Mouse (Mus musculus): ENCODE results near the gene Traf2.

Gene Traf2

GRCm38 (mm10) chr2:25498622-25499478, 47.9 kb downstream of the Traf2 start:
- no peak for DNase-seq (ENCODE audit: low spot score in 2 of 2)

DNA sequence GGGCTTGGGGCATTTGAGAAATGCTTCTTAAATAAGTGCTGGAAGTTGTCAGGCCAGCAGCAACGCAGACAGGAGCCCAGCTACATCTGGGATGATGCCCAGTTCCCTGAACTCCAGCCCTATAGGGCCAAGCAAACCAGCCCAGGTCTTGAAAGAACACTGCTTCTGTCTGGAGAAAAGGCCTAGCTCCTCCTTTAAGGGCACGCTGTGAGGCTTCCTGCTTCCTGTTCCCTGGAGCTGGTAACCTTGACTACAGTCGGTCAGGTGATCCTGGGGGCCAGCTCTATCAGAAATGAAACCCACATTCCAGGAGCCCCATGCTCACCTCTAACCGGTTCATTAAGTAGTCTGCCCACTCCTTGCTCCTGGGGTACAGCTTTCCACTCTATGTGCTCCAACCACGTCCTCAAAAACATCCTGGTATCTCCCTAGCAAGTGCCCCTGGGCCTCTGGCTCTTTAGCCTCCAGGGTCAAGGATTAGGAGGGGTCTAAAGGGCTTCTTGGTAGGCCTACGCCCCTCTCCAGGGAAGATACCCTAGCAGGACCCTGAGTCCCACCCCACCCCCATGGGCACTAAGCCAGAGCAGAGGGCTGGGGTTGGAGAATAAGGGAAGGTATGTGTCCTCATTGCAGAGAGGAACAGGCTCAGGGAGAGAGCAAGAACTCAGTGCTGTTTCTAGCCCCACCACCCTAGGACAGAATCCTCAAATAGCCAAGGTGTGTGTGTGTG, 48.7 kb downstream of the Traf2 start:
- DNase-seq (ENCODE audit: low spot score in 2 of 2) = no peak

DNA sequence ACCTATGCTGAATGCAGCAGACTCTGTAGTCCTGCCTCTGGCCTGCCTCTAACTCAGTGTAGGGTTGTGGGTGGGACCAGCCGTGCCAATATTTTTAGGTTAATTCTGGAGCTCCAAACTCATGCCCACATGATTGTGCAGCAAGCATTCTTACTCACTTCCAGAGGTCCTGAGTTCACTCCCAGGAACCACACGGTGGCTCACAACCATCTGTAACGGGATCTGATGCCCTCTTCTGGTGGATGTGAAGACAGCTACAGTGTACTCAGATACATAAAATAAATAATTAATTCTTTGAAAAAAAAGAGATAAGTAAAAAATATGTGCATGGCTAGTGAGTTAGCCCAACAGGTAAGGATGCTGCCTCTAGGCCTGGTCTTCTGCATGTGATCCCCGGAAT, 50.3 kb downstream of the Traf2 start:
- DNase-seq (ENCODE audit: low spot score in 2 of 2) = no peak

GRCm38 (mm10) chr2:25493476-25493961, 53.2 kb downstream of the Traf2 start, which contains the start of gene Lcn12:
Gene Lcn12 (minus strand): TSS chr2:25493911.
- no peak for DNase-seq (ENCODE audit: low spot score in 2 of 2)

DNA sequence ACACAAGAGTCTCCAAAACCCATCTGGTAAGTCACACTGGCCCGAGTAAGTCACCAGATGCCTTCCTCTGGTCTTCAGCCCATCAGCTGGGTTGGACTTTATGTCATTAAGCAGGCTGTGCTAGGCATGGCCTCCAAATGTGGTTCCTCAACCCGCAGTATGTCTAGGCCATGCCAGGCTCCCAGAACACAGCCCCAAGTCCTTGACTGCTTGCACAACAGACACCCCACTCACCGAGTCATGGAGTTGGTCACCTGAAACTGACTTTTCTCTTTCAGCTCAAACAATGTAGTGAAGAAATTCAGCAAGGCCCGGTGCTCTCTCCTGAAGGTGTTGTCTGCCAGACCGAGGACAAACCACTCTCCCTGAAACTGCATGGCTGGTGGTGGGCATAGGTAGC, 53.8 kb downstream of the Traf2 start:
- DNase-seq (ENCODE audit: low spot score in 2 of 2) = no peak

- DNase-seq (ENCODE audit: low spot score in 2 of 2) = no peak
Observed at GRCm38 (mm10) chr2:25488671-25489068, 58.1 kb downstream of the Traf2 start.

DNA sequence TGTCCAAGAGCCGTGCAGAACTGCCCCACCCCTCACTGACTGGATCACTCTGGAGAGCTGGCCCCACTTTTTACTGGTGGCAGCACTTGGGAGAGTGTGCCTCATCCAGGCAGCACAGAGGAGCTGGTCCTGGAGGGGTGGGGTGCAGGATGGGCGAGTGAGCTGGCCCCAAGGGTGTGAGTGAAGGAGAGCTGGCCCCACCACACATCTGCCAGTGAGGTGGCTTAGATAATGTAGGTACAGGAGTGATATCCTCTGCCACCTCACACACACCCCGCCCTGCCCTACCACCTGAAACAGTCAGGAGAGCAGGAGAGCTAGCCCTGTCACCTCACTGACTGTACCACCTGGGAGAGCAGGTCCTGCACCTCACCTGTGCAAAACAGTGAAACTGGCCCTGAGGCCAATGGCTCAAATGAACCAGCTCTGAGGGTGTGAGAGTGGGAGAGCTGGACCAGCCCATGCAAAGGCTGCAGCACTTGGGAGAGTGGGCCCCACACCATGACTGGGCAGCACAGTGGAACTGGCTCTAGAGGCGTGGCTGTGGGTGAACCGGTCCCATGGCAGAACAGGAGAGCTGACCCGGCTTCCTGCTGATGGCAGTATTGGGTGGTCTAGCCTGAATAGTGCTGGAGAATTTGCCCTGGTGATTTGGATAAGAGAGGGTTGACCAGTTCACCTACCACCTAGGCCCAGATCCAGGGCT, 58.6 kb downstream of the Traf2 start:
- no peak for DNase-seq (ENCODE audit: low spot score in 2 of 2)

DNA sequence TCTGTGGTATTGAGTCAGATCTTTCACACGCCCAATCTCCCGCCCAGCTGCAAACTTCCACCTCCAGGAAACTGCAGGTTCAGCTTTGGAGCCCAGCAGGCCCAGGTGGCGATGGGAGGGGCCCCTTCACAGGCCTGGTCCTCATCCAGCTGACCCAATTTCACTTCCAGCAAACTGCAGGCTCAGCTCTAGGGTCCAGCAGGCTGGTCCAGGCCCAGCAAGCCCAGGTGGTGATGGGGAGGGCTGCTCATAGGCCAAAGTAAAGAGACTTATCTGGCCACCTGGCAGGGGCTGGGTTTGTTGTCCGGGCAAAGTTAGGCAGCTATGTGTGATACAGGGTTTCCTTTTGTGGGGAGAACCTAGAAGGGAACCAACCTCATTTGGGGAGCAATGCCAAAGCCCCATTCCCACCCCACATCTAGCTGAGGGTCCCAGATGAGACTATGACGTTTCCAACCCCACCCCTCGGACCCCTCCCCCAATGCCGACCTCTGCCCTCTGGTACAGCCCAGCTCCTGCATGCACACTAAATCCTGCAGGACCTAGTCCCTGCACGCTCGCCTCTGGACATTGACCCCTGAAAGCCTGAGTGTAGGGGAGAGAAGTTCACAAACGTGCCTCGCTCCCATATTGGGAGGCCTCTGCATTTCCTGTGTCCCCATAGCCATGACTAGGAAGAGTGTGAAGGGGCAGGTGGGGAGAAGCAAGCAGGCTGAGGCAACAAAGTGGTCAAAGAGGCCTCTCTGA, 61.7 kb downstream of the Traf2 start:
- no peak for DNase-seq (ENCODE audit: low spot score in 2 of 2)

DNA sequence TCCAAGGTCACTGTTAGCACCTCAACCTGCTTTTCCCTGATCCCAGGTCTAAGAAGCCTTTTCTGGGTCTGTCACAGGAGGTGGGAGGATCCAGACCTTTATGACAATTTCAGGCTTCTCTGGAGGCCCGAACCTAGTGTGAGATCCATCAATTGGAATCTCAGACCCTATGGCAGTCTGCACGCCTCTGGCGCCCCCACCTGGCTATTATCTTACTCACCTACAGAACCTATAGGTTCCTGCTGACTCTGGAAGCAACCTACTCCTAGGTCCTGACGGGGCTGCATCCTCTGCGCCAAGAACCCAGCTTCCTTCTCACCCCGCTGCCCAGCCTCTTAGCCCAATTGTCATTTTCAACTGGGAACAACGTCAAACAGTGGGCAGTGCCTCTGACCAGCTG, 63.8 kb downstream of the Traf2 start:
- DNase-seq (ENCODE audit: low spot score in 2 of 2) = no peak

DNA sequence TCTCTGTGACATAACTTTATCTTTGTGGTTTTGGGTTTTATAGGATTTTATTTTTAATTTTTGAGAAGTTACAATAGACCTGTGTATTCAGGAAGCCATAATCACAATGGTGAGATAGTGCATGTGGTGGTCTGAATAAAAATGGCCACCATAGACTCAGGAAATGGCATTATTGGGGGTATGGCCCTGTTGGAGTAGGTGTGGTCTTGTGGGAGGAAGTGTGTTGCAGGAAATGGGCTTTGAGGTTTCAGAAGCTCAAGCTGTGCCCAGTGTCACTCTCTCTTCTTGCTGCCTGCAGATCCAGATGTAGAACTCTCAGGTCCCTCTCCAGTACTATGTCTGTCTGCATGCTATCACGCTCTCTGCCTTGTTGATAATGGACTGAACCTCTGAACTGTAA, 66.2 kb downstream of the Traf2 start:
- DNase-seq (ENCODE audit: low spot score in 2 of 2) = no peak

- no peak for DNase-seq (ENCODE audit: low spot score in 2 of 2)
Observed at GRCm38 (mm10) chr2:25479551-25480311, 67.0 kb downstream of the Traf2 start.

DNA sequence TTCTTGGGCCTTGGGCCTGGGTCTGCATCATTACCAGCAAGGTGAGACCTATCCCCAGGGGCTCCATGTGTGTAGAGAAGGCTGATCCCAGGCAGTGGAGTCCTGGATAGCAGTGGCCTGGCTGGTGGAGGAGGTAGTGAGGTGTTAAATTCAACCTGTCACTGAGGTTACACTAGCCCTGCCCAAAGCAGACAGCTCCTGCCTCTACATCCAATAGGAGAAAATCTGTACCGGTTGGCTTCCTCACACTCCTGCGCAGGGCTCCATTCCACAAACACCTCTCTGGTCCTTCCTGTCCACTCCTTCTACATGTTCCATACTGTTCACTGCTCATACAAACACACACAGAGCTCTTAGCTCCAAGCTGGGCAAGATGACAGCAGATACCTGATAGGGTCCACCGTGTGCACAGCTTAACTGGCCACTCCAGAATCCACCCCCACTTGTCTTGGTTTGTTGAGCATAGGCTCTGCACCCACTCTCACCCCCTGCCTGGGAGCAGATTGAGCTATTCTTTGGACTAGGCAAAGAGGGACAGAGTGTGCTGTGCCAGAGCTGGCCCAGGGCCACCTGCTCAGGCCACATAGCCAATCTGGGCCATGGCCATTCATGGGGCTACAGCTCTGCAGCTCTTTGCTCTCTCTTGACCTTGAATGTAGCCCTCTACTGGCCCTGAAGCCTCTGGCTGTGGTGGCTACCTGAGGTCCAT, 68.6 kb downstream of the Traf2 start:
- no peak for DNase-seq (ENCODE audit: low spot score in 2 of 2)

DNA sequence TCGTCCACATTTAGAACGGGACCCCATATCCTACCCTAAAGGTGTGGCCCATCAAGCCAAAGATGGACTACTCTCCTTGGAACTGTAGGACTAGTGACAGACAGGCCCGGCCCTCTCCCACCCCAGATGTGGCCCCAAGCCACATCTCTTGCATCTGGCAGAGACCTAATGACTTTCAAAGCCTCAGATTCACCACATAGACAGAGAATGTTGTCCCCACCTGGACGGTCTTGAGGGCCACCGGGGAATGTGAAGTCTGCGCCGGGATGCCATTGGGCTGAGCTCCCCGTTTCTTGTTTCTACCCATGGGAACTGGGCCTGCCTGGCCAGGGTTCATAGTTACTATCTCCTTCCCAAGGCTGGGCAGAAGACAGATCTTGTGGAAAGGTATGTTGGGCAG, 69.2 kb downstream of the Traf2 start:
- DNase-seq (ENCODE audit: low spot score in 2 of 2) = no peak

- no peak for DNase-seq (ENCODE audit: low spot score in 2 of 2)
Observed at GRCm38 (mm10) chr2:25472550-25472949, 74.2 kb downstream of the Traf2 start.

GRCm38 (mm10) chr2:25469969-25470368, 76.8 kb downstream of the Traf2 start, which contains the start of gene Ptgds:
Gene Ptgds (minus strand): TSS chr2:25470046.
- no peak for DNase-seq (ENCODE audit: low spot score in 2 of 2)

DNA sequence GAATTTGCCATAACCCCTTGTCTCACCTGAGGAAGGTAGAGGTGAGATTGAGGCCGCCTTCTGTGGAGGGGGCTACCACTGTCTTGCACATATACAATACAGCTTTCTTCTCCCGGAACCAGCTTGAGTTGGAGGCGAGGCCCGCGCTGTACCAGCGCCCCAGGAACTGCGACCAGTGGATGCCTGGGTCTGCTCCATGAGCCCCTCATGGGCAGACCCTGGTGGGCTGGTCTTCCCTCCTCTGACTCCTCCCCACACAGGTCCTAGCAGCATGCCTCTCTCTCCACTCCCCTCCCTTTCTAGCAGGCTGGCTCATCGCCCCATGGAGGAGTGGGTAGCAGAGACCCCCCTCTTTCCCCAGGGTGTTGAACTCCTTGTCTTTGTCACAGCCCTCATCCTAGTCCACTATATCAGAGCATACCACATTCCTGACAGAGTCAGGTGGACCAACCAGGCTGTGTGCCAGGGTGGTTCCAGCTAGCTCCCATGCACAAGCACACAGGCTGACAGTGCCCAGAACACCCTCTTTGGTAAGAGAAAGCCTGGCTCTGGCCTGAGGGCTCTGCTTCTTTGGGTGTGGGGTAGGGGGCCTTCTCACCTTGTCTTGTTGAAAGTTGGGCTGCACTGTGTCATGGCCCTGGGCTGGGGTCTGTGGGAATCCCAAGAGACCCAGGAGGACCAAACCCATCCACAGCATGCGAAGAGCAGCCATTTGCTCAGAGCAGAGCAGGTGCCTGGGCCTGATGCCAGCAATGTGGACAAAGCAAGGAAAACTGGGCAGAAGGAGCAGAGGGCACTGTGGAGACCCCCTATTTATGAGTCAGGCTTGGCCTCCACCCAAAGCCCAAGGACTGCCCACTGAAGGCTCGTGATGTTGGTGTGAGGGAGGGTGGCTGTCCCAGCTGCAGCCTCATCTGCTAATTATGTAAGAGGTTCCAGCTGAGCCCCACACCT, 77.5 kb downstream of the Traf2 start:
- DNase-seq (ENCODE audit: low spot score in 2 of 2) = peak; percentile 39 to 55

All from left cerebral cortex, adult 9 months (tissue).